Mouse (Mus musculus): ENCODE data around the gene Rnf11.

GRCm38 (mm10) chr4:109405415-109405814 is 79.1 kb downstream of the Rnf11 start:
- TF ChIP-seq POLR2A (IDR thresholded peaks at IDR 0.05; ENCODE audit: low read depth, low read length) (no peak), CTCF (IDR thresholded peaks at IDR 0.05; ENCODE audit: extremely low read depth, insufficient read depth, insufficient read length, insufficient replicate concordance) (no peak)

Data from spleen, adult 2 months (tissue).